In the genomic region with DNA sequence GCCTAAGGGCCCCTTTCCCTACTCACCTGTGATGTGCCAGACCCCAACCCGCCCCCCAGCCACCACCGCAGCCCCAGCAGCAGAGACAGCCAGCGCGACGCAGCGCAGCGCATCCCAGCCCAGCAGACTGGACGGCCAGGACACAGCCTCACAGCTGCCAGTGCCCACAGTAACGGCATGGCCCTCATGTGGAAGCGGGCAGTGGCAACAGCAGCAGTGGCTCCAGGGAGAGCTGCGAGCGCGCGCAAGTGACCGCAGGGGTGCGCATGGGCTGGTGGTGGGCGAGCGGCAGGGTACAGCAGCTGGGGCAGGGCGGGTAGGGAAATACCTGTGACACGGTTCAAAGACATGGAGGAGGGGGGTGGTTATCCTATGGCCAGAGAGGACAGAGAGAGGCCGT, we compare ENCODE assay signal across 29 mouse cellular contexts. TPM values are rescaled to one million over a fixed set of nuclear protein-coding genes. Genes with fewer than 3 reads are reported as not detected.
DNase-seq lines count a peak whose midpoint lies in the region; ATAC-seq and TF ChIP-seq lines count a peak whose summit lies in the region.
"Had no signal": no experiment of that assay in that cellular context is flagged by ENCODE, and none has a peak within 500 bp of the region (broad histone marks: within the 10 kb centered on the region; RNA-seq: fewer than 3 reads in every experiment).

No protein-coding gene starts in this region.

- no peak for ATAC-seq in midbrain, embryonic 11.5 days (ENCODE audit: low FRiP score)
- no peak for ATAC-seq in megakaryocyte, adult 5-6 weeks (ENCODE audit: poor library complexity, severe bottlenecking)
- ATAC-seq: CD4-positive, CD25-positive, alpha-beta regulatory T cell, adult 4 months; forebrain, embryonic 16.5 days; intestine, postnatal 0 days had no signal

- H3K4me1 ChIP-seq in midbrain, embryonic 10.5 days: no peaks in the 10 kb centered on the region
- no peaks in the 10 kb centered on the region for H3K4me1 ChIP-seq in midbrain, embryonic 11.5 days (ENCODE audit: control insufficient read depth, insufficient read depth, low read length)
- H3K4me1 ChIP-seq in ES-E14 (ENCODE audit: control insufficient read depth in 2 of 2, insufficient read depth in 2 of 2, low read length in 2 of 2, poor library complexity in 1 of 2): peaks cover 0 to 2% of the 10 kb centered on the region in 2 experiments; a peak in 1 of 4 replicates
- H3K4me1 ChIP-seq: embryonic facial prominence, embryonic 12.5 days; embryonic facial prominence, embryonic 15.5 days; hindbrain, embryonic 15.5 days had no signal

- no peak overlapping the region for H3K4me3 ChIP-seq in midbrain, embryonic 10.5 days
- no peak overlapping the region for H3K4me3 ChIP-seq in midbrain, embryonic 11.5 days (ENCODE audit: low read depth, low read length)
- peak overlapping the region; percentile 43 to 56; a peak in 2 of 4 replicates for H3K4me3 ChIP-seq in ES-E14 (ENCODE audit: insufficient read depth in 1 of 2, low read depth in 1 of 2, low read length in 2 of 2, poor library complexity in 1 of 2, severe bottlenecking in 1 of 2)
- H3K4me3 ChIP-seq: embryonic facial prominence, embryonic 12.5 days; embryonic facial prominence, embryonic 15.5 days; hindbrain, embryonic 15.5 days had no signal

- peaks cover 41% of the 10 kb centered on the region for H3K36me3 ChIP-seq in midbrain, embryonic 10.5 days
- no peaks in the 10 kb centered on the region; the same call in 1 of the 2 replicates for H3K36me3 ChIP-seq in midbrain, embryonic 11.5 days (ENCODE audit: control insufficient read depth, insufficient read depth, low read length)
- H3K36me3 ChIP-seq in ES-E14 (ENCODE audit: control insufficient read depth, insufficient read depth, low read length, poor library complexity, severe bottlenecking): peaks cover 18% of the 10 kb centered on the region

- intact Hi-C loops in heart, postnatal 25 days (cut with DNase I): no loop called here

- no peaks in the 10 kb centered on the region for H3K9me3 ChIP-seq in midbrain, embryonic 10.5 days (replicated peaks)
- no peaks in the 10 kb centered on the region for H3K9me3 ChIP-seq in midbrain, embryonic 11.5 days (ENCODE audit: control insufficient read depth, low read length)
- H3K9me3 ChIP-seq in ES-E14 (ENCODE audit: control insufficient read depth, insufficient read depth, low read depth, low read length): no peaks in the 10 kb centered on the region
- H3K9me3 ChIP-seq: embryonic facial prominence, embryonic 12.5 days; embryonic facial prominence, embryonic 15.5 days; hindbrain, embryonic 15.5 days had no signal

- H3K27me3 ChIP-seq in midbrain, embryonic 10.5 days (ENCODE audit: low read depth, poor library complexity, severe bottlenecking): no peaks in the 10 kb centered on the region
- H3K27me3 ChIP-seq in midbrain, embryonic 11.5 days (ENCODE audit: control insufficient read depth, insufficient read depth, low read length): no peaks in the 10 kb centered on the region
- H3K27me3 ChIP-seq: embryonic facial prominence, embryonic 12.5 days; embryonic facial prominence, embryonic 15.5 days; hindbrain, embryonic 15.5 days had no signal

- 92% methylated on average over 21 of the region's 21 CpGs for WGBS in midbrain, embryonic 10.5 days
- 92% methylated on average over 21 of the region's 21 CpGs for WGBS in midbrain, embryonic 11.5 days

- DNase-seq in gastrocnemius, postnatal 10 days: peak; percentile 15
- no peak for DNase-seq in gastrocnemius, postnatal 4 days (ENCODE audit: low spot score in 2 of 2)
- no peak for DNase-seq in midbrain, embryonic 10.5 days (ENCODE audit: low spot score)
- no peak for DNase-seq in midbrain, embryonic 11.5 days (ENCODE audit: low spot score, missing footprints)
- no peak for DNase-seq in ES-E14 (ENCODE audit: low read depth, low spot score)
- no peak for DNase-seq in heart, postnatal 25 days (ENCODE audit: low spot score)
- DNase-seq: adrenal gland, adult 2 months; adrenal gland, postnatal 14 days; cerebellum, adult 11 months; cerebellum, adult 2 months; cerebellum, adult 9-11 months; cerebellum, postnatal 25 days; heart, postnatal 36 days had no signal

- H3K4me2 ChIP-seq in midbrain, embryonic 11.5 days: no peak overlapping the region
- H3K4me2 ChIP-seq: embryonic facial prominence, embryonic 12.5 days; embryonic facial prominence, embryonic 15.5 days; heart, embryonic 11.5 days; hindbrain, embryonic 15.5 days had no signal

- in situ Hi-C loops in ES-E14 (cut with MboI; ENCODE audit: low sequenced_read_pairs in 2 of 2, unreplicated experiment in 2 of 2): no loop called here

- H3K27ac ChIP-seq in midbrain, embryonic 10.5 days (replicated peaks): 0 out of 2 replicates have a peak overlapping the region, but pooled peaks have one; percentile 17
- H3K27ac ChIP-seq in midbrain, embryonic 11.5 days (ENCODE audit: low read depth, low read length): no peak overlapping the region
- H3K27ac ChIP-seq in ES-E14 (ENCODE audit: insufficient read depth, low read depth, low read length, poor library complexity, severe bottlenecking): no peak overlapping the region
- H3K27ac ChIP-seq: embryonic facial prominence, embryonic 12.5 days; embryonic facial prominence, embryonic 15.5 days; hindbrain, embryonic 15.5 days had no signal

- no peak overlapping the region for H3K9ac ChIP-seq in midbrain, embryonic 11.5 days (ENCODE audit: low read length)
- peak overlapping the region; percentile 29; the same call in 1 of the 2 replicates for H3K9ac ChIP-seq in ES-E14 (ENCODE audit: insufficient read depth, low read depth, low read length, poor library complexity, severe bottlenecking)
- H3K9ac ChIP-seq: embryonic facial prominence, embryonic 12.5 days; embryonic facial prominence, embryonic 15.5 days; hindbrain, embryonic 15.5 days had no signal

TF ChIP-seq in ES-E14, 5 proteins besides CTCF, POLR2A, EP300 and RAD21:
- no peak for TF ChIP-seq ZNF384 (IDR thresholded peaks at IDR 0.05; ENCODE audit: low read depth, low read length)
- no peak for TF ChIP-seq MAFK (IDR thresholded peaks at IDR 0.05; ENCODE audit: insufficient read depth, low read depth, low read length)
- TF ChIP-seq ZC3H11A (IDR thresholded peaks at IDR 0.05; ENCODE audit: borderline replicate concordance, low read depth, low read length): no peak
- TF ChIP-seq CHD2 (IDR thresholded peaks at IDR 0.05; ENCODE audit: low read depth, low read length): no peak
- no peak for TF ChIP-seq HCFC1 (IDR thresholded peaks at IDR 0.05; ENCODE audit: borderline replicate concordance, insufficient read depth, low read length)

RNA-seq across cellular contexts. Expression of gene Atp2a1, which starts 16.7 kb away (rescaled TPM):
- over 10,000 TPM; 11,325 to 12,607 TPM for total RNA-seq in gastrocnemius, postnatal 10 days (2021)
- total RNA-seq in gastrocnemius, postnatal 4 days (2021): 1,000 to 10,000 TPM; 6,232 to 6,720 TPM
- 0.16 and 0.28 TPM in 2 replicates for polyA plus RNA-seq in midbrain, embryonic 10.5 days (2016; fragmentation: Nextera tagmentation; extraction: Ambion mirVana)
- polyA plus RNA-seq in midbrain, embryonic 11.5 days (2014; fragmentation: Nextera tagmentation; extraction: Ambion mirVana): 0.29 and 0.38 TPM in 2 replicates
- 0.11 and 0.27 TPM in 2 replicates for total RNA-seq in ES-E14 (2012; rRNA removed)
- total RNA-seq in heart, postnatal 25 days (2021): 1 to 10 TPM in 1 of 2 experiments, under 1 TPM in 1; 0.88 to 1.2 TPM
- total RNA-seq in megakaryocyte, adult 5-6 weeks (2015): 0.07 and 0.52 TPM in 2 replicates
- total RNA-seq in megakaryocyte, adult 5-6 weeks (2017): not detected in 2 replicates
- total RNA-seq: adrenal gland, adult 2 months had no signal
- polyA plus RNA-seq: adrenal gland, adult 2 months; forebrain, embryonic 11.5 days had no signal

RNA-seq across cellular contexts. Expression of gene Rabep2, which starts 17.7 kb away (rescaled TPM):
- 10 to 100 TPM; 11.4 to 15.2 TPM for total RNA-seq in gastrocnemius, postnatal 10 days (2021)
- total RNA-seq in gastrocnemius, postnatal 4 days (2021): 10 to 100 TPM; 14.0 to 16.2 TPM
- polyA plus RNA-seq in midbrain, embryonic 10.5 days (2016; fragmentation: Nextera tagmentation; extraction: Ambion mirVana): 26.6 and 27.0 TPM in 2 replicates
- 17.9 and 18.0 TPM in 2 replicates for polyA plus RNA-seq in midbrain, embryonic 11.5 days (2014; fragmentation: Nextera tagmentation; extraction: Ambion mirVana)
- 22.1 and 27.8 TPM in 2 replicates for total RNA-seq in ES-E14 (2012; rRNA removed)
- total RNA-seq in heart, postnatal 25 days (2021): 1 to 10 TPM; 4.6 to 4.9 TPM
- 6.7 and 6.8 TPM in 2 replicates for total RNA-seq in megakaryocyte, adult 5-6 weeks (2015)
- total RNA-seq in megakaryocyte, adult 5-6 weeks (2017): 21.4 and 25.0 TPM in 2 replicates

RNA-seq across cellular contexts. Expression of gene Sh2b1, which starts 29.0 kb away (rescaled TPM):
- 10 to 100 TPM; 52.0 to 53.7 TPM for total RNA-seq in gastrocnemius, postnatal 10 days (2021)
- 10 to 100 TPM; 52.7 to 57.0 TPM for total RNA-seq in gastrocnemius, postnatal 4 days (2021)
- polyA plus RNA-seq in midbrain, embryonic 10.5 days (2016; fragmentation: Nextera tagmentation; extraction: Ambion mirVana): 54.1 and 58.7 TPM in 2 replicates
- polyA plus RNA-seq in midbrain, embryonic 11.5 days (2014; fragmentation: Nextera tagmentation; extraction: Ambion mirVana): 38.1 and 44.6 TPM in 2 replicates
- 20.3 and 22.5 TPM in 2 replicates for total RNA-seq in ES-E14 (2012; rRNA removed)
- total RNA-seq in heart, postnatal 25 days (2021): 10 to 100 TPM; 40.2 to 43.2 TPM
- 18.2 and 20.6 TPM in 2 replicates for total RNA-seq in megakaryocyte, adult 5-6 weeks (2015)
- 9.9 and 10.6 TPM in 2 replicates for total RNA-seq in megakaryocyte, adult 5-6 weeks (2017)

RNA-seq across cellular contexts. Expression of gene Cd19, which starts 31.5 kb away (rescaled TPM):
- total RNA-seq in gastrocnemius, postnatal 10 days (2021): under 1 TPM; 0.35 to 0.72 TPM
- total RNA-seq in gastrocnemius, postnatal 4 days (2021): under 1 TPM; 0.13 to 0.39 TPM
- 0.07 and 0.16 TPM in 2 replicates for polyA plus RNA-seq in midbrain, embryonic 10.5 days (2016; fragmentation: Nextera tagmentation; extraction: Ambion mirVana)
- polyA plus RNA-seq in midbrain, embryonic 11.5 days (2014; fragmentation: Nextera tagmentation; extraction: Ambion mirVana): not detected in 2 replicates
- total RNA-seq in ES-E14 (2012; rRNA removed): 0.16 and 0.49 TPM in 2 replicates
- 1 to 10 TPM in 1 of 2 experiments, under 1 TPM in 1; 0.70 to 1.4 TPM for total RNA-seq in heart, postnatal 25 days (2021)
- 0.20 and 1.1 TPM in 2 replicates for total RNA-seq in megakaryocyte, adult 5-6 weeks (2015)
- 0.24 TPM in 1 of 2 replicates, not detected in the other for total RNA-seq in megakaryocyte, adult 5-6 weeks (2017)
- total RNA-seq: gastrocnemius, adult 8-10 months; gastrocnemius, postnatal 36 days; MEL had no signal
- polyA plus RNA-seq: C2C12; embryonic facial prominence, embryonic 12.5 days; forebrain, embryonic 11.5 days; forebrain, embryonic 16.5 days; heart, embryonic 11.5 days; heart, embryonic 14.5 days; hindbrain, embryonic 11.5 days; intestine, embryonic 14.5 days had no signal

RNA-seq across cellular contexts. Expression of gene Tufm, which starts 40.9 kb away (rescaled TPM):
- 100 to 1,000 TPM in 1 of 2 experiments, 10 to 100 TPM in 1; 99.0 to 114 TPM for total RNA-seq in gastrocnemius, postnatal 10 days (2021)
- 100 to 1,000 TPM in 1 of 2 experiments, 10 to 100 TPM in 1; 97.3 to 127 TPM for total RNA-seq in gastrocnemius, postnatal 4 days (2021)
- 161 and 178 TPM in 2 replicates for polyA plus RNA-seq in midbrain, embryonic 10.5 days (2016; fragmentation: Nextera tagmentation; extraction: Ambion mirVana)
- 133 and 146 TPM in 2 replicates for polyA plus RNA-seq in midbrain, embryonic 11.5 days (2014; fragmentation: Nextera tagmentation; extraction: Ambion mirVana)
- 125 and 133 TPM in 2 replicates for total RNA-seq in ES-E14 (2012; rRNA removed)
- 100 to 1,000 TPM; 326 to 329 TPM for total RNA-seq in heart, postnatal 25 days (2021)
- total RNA-seq in megakaryocyte, adult 5-6 weeks (2015): 40.2 and 44.3 TPM in 2 replicates
- 33.8 and 44.9 TPM in 2 replicates for total RNA-seq in megakaryocyte, adult 5-6 weeks (2017)

Comparison
In these comparisons a context has a peak if more than half of its experiments do, and no peak if none do; other contexts are left out.
1. H3K4me3 ChIP-seq: peak in ES-E14 (2 of 2); none in midbrain, embryonic 10.5 days (single experiment) and midbrain, embryonic 11.5 days (single experiment).
2. RNA of gene Atp2a1, which starts 16.7 kb away (total RNA-seq): 11,325 to 12,607 TPM in gastrocnemius, postnatal 10 days and 6,232 to 6,720 TPM in gastrocnemius, postnatal 4 days; 0.88 to 1.2 TPM in heart, postnatal 25 days, 0.11 to 0.27 TPM in ES-E14 and 0.07 to 0.52 TPM in megakaryocyte, adult 5-6 weeks; every median in the first group is over 1,000 times any median in the second.